Mouse (Mus musculus) neural tube, embryonic 15.5 days (tissue): ENCODE data around the gene Cdc42. TPM values are rescaled to one million over a fixed set of nuclear protein-coding genes. Genes with fewer than 3 reads are reported as not detected.

Experiments used
- ATAC-seq: fragments of 200-750 bp; cut with Nextera tagmentation; 2 replicates; pipeline ENCODE4 v1.8.0; 2017; ENCODE audit warnings: mild to moderate bottlenecking, moderate TSS enrichment, moderate library complexity; ENCODE audit not compliant: low FRiP score
- H3K27ac ChIP-seq: fragments of 300-500 bp; sonication (generic); replicated peaks from 2 replicates; pipeline ENCODE4 v1.5.1; 2015; ENCODE audit warnings: mild to moderate bottlenecking, inconsistent platforms
- H3K27me3 ChIP-seq: fragments of 300-500 bp; sonication (generic); replicated peaks from 2 replicates; pipeline ENCODE4 v1.6.1; 2015; ENCODE audit warnings: inconsistent platforms
- H3K36me3 ChIP-seq: fragments of 300-500 bp; sonication (generic); 2 replicates; pipeline ENCODE4 v1.6.1; 2015; ENCODE audit warnings: inconsistent platforms
- H3K4me1 ChIP-seq: fragments of 300-500 bp; sonication (generic); 2 replicates; pipeline ENCODE4 v1.6.1; 2015; ENCODE audit warnings: inconsistent platforms
- H3K4me2 ChIP-seq: fragments of 300-500 bp; sonication (generic); 2 replicates; pipeline ENCODE4 v1.6.1; 2015; ENCODE audit warnings: inconsistent platforms, mild to moderate bottlenecking, moderate library complexity
- H3K4me3 ChIP-seq: fragments of 300-500 bp; sonication (generic); replicated peaks from 2 replicates; pipeline ENCODE4 v1.5.1; 2015; ENCODE audit warnings: mild to moderate bottlenecking, inconsistent platforms
- H3K9ac ChIP-seq: fragments of 300-500 bp; sonication (generic); replicated peaks from 2 replicates; pipeline ENCODE4 v1.6.1; 2015; ENCODE audit warnings: mild to moderate bottlenecking, inconsistent platforms
- H3K9me3 ChIP-seq: fragments of 300-500 bp; sonication (generic); replicated peaks from 2 replicates; pipeline ENCODE4 v1.6.1; 2016; ENCODE audit warnings: inconsistent platforms
- WGBS: fragments of 180-500 bp; shearing (Covaris S2); methylation state at CpG from one replicate; pipeline ENCODE4 v1.1.7; 2015; ENCODE audit warnings: mixed read lengths; 5-methylcytosine and 5-hydroxymethylcytosine counted together
- polyA plus RNA-seq: library from polyadenylated mRNA; unstranded; fragments of >200 nt; fragmentation: Nextera tagmentation; extraction: Ambion mirVana; gene quantifications from 2 replicates; pipeline ENCODE4 v1.2.1, GENCODE M21; 2015

Cdc42 gene
- polyA plus RNA-seq, 1 experiment from 2014 or later: 961 TPM

DNA sequence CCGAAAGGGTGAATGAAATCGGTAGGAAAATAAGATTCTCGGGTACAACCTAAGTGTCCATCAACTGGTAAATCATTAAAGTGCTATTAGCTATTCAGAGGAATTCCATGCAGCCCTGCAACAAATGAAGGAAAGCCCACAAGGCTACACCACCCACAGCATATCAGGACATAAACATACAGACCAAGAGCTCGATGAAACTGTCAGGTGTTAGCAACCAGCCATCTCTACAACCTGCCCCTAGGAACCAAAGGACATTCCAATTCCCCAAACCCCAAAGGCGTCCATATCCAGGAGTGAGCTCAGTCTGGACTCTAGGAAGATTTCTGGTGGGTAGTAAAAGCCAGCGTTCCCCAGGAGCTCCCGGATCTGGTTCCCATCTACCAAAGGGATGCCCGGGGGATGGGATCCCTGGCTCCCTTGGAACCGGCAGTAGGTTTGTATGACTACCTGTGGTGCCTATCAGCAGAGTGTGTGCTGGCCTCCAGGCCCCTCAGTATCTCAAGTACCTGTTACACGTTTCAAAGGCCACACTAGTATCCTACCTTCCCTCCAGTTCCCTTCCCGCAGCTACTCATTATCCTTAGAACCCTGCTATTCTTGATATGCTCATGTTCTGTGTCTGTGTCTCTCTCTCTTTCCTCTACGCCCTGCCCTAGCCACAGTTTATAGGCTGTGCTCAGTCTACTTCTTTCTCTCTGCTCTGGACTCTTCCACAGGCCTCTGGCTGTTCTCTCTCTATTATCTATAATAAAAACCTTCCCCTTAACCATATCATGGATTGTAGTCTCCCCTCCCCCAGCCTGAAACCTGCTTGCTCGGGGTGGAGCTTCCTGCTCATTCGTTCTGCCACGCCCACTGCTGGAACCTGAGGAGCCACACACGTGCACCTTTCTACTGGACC is 23.4 kb upstream of the Cdc42 start:
- Histone ChIP-seq H3K27ac (no peak overlapping the region), H3K4me2 (peak overlapping the region; percentile 34), H3K4me1 (peaks cover 5% of the 10 kb centered on the region; the same call in 1 of the 2 replicates), H3K4me3 (no peak overlapping the region), H3K27me3 (no peaks in the 10 kb centered on the region), H3K36me3 (no peaks in the 10 kb centered on the region), H3K9me3 (no peaks in the 10 kb centered on the region), H3K9ac (no peak overlapping the region)
- WGBS: 35% methylated on average over 15 of the region's 16 CpGs
- no peak for ATAC-seq

DNA sequence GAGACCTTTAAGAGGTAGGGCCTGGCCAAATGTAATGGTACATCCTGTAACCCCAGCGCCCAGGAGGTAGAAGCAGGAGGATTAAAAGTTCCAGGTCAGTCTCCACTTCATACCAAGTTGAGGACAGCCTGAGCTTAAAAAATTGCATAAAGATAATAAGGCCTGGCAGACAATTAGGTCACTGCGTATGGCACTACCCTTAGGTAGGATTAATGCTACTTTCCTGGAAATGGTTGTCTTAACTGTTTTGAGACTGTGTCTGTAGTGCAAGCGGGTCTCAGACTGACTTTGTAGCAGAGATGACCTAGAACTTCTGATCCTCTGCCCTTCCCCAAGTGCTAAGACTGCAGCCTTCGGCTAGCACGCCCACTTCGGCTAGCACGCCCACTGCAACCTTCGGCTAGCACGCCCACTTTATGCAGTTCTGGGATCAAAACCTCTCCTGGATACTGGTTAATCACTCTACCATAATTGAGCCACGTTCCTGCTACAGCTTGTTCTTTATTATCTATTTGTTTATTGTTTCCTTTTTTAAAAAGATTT is 22.3 kb upstream of the Cdc42 start:
- H3K4me3 ChIP-seq: no peak overlapping the region
- no peaks in the 10 kb centered on the region for H3K36me3 ChIP-seq
- no peak for ATAC-seq
- peaks cover 5% of the 10 kb centered on the region; the same call in 1 of the 2 replicates for H3K4me1 ChIP-seq
- WGBS: 91% methylated on average over 10 of the region's 10 CpGs
- H3K9me3 ChIP-seq: no peaks in the 10 kb centered on the region
- no peak overlapping the region for H3K4me2 ChIP-seq
- H3K9ac ChIP-seq: no peak overlapping the region
- no peak overlapping the region for H3K27ac ChIP-seq
- no peaks in the 10 kb centered on the region for H3K27me3 ChIP-seq

DNA sequence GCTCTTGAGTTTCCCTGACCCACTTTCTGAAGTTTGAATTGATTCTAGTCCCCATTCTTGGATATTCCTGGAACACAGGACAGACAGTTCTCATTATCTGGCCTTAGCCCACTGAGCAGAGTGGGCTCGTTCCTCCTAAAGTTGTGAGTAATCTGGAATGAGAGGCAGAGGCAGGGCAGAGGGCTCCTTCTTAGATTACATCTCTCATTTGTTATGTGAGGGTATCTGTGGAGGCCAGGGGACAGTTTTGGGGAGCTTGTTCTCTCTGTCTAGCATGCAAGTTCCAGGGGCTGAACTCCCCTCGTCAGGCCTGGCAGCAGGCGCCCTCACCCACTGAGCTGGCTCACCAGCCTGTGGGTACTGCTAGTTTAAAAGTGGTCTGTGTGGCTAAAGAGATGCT is 21.6 kb upstream of the Cdc42 start:
- H3K9me3 ChIP-seq: no peaks in the 10 kb centered on the region
- peaks cover 5% of the 10 kb centered on the region; the same call in 1 of the 2 replicates for H3K4me1 ChIP-seq
- H3K27me3 ChIP-seq: no peaks in the 10 kb centered on the region
- no peak overlapping the region for H3K4me3 ChIP-seq
- no peak overlapping the region for H3K4me2 ChIP-seq
- no peak overlapping the region for H3K27ac ChIP-seq
- 89% methylated on average over 3 of the region's 3 CpGs for WGBS
- no peak for ATAC-seq
- no peak overlapping the region for H3K9ac ChIP-seq
- no peaks in the 10 kb centered on the region for H3K36me3 ChIP-seq

DNA sequence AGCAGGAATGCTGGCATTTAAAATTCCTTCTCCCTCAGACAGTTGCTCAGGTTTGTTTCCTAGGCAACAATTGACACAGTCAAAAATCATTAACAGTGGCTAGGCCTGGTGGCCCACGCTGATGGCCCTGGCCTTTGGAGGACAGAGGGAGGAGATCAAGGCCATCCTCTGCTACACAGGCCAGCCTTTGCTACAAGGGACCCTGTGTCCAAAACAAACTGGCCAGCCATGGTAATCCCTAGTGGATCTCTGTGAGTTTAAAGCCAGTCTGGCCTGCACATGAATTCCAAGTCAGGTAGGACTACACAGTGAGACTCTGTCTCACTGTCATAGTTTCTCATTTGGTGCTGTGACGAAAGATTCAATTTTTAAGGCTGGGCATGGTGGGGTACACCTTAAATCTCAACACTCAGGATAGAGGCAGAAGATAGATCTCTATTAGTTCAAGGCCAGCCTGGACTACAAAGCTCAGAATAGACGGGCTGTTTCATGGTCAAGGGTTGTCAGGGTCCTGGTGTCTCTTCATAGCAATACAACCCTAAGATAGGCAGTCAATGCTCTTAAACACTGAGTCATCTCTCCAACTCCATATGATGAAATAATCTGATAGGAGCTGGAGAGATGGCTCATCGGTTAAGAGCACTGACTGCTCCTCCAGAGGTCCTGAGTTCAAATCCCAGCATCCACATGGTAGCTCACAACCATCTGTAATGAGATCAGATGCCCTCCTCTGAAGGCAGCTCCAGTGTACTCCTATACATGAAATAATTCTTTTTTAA is 20.2 kb upstream of the Cdc42 start:
- Histone ChIP-seq H3K27me3 (no peaks in the 10 kb centered on the region), H3K9ac (no peak overlapping the region), H3K27ac (no peak overlapping the region), H3K4me3 (no peak overlapping the region), H3K4me2 (no peak overlapping the region), H3K4me1 (peaks cover 5% of the 10 kb centered on the region; the same call in 1 of the 2 replicates), H3K36me3 (no peaks in the 10 kb centered on the region), H3K9me3 (no peaks in the 10 kb centered on the region)
- no peak for ATAC-seq
- 89% methylated on average over 4 of the region's 4 CpGs for WGBS

DNA sequence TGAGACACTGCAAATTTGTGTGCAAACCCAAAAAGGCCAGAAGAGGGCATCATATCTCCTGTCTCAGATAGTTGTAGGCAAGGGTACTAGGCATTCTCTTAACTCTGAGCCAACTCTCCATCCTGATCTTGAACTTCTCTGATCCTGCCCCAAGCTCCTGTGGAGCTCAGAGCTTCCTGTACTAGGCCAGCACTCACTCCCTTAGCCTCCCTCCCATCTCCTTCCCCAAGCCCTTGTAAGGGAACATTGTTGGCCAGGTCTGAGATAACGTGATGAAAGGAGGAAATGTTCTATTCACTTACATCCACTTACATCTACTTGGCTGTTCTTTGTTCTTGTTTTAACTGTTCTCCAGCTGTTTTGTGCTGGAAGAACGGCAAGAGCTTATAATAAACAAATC is 19.3 kb upstream of the Cdc42 start:
- H3K4me1 ChIP-seq: peaks cover 5% of the 10 kb centered on the region; the same call in 1 of the 2 replicates
- ATAC-seq: no peak
- 66% methylated on average over 2 of the region's 2 CpGs for WGBS
- no peaks in the 10 kb centered on the region for H3K9me3 ChIP-seq
- no peak overlapping the region for H3K4me3 ChIP-seq
- H3K27ac ChIP-seq: no peak overlapping the region
- no peaks in the 10 kb centered on the region for H3K36me3 ChIP-seq
- no peak overlapping the region for H3K9ac ChIP-seq
- H3K4me2 ChIP-seq: no peak overlapping the region
- no peaks in the 10 kb centered on the region for H3K27me3 ChIP-seq

DNA sequence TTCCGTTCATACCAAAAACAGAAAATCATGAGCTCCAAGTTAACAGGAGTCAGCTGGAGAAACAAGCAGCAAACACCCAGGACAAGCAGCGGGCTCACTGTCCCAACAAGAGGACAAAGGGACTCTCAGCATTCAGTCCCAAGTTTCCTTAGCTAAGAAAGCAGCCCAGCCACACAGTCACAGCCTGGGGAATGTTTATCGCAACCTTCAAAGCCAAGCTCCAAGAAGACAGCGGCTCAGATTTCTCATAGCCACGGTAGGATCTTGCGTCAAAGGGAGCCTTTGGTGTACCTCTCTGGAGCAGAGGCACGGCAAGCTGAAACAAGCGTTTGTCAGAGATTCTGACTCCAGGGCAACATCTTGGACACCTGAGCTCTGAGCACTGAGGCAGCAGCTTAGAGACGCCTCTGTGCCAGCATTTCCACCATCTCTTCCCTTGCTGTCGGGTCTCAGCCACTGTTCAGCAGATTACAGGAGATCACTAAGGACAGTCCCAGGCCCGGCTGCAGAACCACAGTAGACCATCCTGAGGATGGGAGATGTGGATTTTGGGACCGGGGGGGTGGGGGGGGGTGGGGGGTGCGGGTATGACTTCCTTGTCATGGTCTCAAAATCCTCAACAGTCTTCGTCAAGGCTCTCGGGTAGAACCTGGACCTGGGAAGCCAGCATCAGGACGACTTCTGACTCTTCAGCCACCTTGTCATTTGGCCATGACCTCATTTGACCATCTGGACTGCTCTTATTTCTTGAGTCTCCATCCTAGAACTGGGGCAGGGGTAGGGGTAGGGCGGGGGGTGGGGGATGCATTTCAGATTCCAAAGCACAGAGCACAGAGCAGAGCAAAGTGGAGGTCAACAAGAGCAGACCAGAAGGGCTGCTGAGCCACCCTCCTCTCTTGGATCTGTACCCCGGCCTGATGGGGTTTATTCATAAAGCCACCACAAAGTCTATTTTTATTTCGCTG is 18.1 kb upstream of the Cdc42 start:
- H3K4me2 ChIP-seq: no peak overlapping the region
- no peak for ATAC-seq
- H3K36me3 ChIP-seq: no peaks in the 10 kb centered on the region
- H3K9me3 ChIP-seq: no peaks in the 10 kb centered on the region
- H3K9ac ChIP-seq: no peak overlapping the region
- no peak overlapping the region for H3K27ac ChIP-seq
- no peaks in the 10 kb centered on the region for H3K27me3 ChIP-seq
- 66% methylated on average over 19 of the region's 19 CpGs for WGBS
- no peaks in the 10 kb centered on the region for H3K4me1 ChIP-seq
- no peak overlapping the region for H3K4me3 ChIP-seq

DNA sequence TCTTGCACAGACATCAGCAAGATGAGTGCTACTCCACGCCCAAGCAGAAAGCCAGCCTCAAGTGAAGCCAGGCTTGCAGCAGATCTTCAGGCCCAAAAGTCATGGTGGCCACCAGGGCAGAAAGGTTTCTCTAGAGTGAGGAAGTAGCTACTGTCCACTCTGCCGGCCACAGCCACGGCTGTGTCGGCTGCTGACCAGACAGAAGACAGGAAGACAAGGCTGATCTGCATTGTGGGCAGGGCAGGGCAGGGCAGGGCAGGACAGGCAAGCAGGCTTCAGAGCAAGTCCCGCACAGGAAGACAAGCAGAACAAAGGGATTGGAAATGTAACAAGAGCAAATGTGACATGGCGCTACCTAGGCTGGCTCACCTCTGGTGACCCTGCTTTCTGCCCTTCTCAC is 16.2 kb upstream of the Cdc42 start:
- Histone ChIP-seq H3K9ac (no peak overlapping the region), H3K4me1 (peaks cover 9% of the 10 kb centered on the region), H3K9me3 (no peaks in the 10 kb centered on the region), H3K4me3 (no peak overlapping the region), H3K36me3 (no peaks in the 10 kb centered on the region), H3K27me3 (no peaks in the 10 kb centered on the region), H3K27ac (no peak overlapping the region), H3K4me2 (no peak overlapping the region)
- ATAC-seq: no peak
- WGBS: 64% methylated on average over 6 of the region's 6 CpGs

DNA sequence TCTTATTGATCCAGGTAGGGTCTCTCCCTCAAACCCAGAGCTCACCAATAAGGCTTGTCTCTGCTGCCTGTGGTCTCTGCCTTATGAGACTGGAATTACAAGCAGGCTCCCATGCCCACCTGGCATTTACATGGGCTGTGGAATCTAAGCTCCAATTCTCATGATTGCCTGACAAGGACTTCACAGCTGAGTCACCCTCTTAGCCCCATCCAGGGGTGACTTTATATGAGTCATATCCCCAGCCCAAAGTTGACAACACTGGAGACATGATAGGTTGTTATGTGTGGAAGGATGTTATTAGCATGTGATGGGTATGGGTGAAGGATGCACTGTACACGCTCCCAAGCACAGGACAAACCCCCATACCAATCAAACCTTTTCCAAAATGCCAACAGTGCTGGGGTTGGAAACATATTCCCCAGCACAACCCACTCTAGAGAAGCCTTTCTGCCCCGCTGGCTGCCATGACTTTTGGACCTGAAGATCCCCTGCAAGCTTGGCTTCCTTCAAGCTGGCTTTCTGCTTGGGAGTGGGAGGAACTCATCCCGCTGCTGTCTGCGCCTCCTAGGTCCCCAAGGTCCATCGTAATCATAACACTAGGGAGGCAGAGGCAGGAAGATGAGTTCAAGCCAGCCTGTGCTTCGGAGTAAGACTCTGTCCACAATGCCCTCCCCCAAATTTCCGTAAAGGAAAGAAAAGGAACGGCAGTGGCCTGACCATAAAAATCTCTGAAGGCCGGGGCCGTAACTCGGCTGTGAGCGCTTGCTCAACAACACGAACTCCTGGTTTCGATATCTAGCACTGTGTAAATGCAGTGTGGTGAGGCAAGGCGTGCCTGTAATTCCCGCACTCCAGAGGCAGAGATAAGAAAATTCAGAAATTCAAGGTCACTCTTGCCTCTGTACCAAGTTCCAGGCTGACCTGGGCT is 14.3 kb upstream of the Cdc42 start:
- ATAC-seq: no peak
- H3K9ac ChIP-seq: no peak overlapping the region
- no peaks in the 10 kb centered on the region for H3K36me3 ChIP-seq
- H3K4me3 ChIP-seq: no peak overlapping the region
- WGBS: 74% methylated on average over 16 of the region's 16 CpGs
- no peaks in the 10 kb centered on the region for H3K27me3 ChIP-seq
- H3K4me2 ChIP-seq: no peak overlapping the region
- H3K4me1 ChIP-seq: peaks cover 11% of the 10 kb centered on the region
- no peaks in the 10 kb centered on the region for H3K9me3 ChIP-seq
- no peak overlapping the region for H3K27ac ChIP-seq

DNA sequence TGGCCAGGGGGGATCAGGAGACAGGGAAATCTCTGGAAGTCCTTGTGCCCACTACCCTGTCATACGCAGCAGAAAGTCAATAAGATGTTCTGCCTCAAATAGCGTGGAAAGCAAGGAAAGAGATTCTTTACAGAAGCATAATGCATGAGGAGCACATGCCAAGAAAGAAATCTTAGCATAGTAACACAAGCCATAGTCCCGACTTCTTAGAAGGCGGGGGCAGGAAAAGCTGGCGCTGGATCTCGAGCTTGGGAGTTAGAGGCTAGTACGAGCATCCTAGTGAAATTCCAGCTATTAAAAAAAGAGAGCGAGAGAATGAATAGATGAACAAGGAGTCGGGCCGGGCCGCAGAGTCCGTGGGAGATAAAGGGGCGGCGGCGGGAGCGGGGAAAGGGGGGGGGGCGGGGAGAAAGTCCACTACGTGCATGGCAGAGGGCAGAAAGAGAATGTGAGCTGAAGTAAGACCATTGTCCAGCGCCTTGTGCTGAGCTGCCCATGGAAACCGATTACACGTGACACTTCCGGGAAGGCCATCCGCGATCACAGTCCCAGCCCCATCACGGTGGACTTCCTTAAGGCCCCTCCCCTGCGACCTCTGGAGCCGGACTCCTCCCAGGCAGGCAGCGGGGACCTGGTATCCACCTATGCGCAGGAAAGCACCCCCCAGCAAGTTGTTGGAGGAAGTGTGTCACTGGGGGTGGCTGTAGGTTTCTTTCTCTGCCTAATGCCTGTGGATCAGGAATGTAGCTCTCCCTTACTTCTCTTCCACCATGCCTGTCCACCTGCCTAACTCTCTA is 12.6 kb upstream of the Cdc42 start:
- Histone ChIP-seq H3K4me2 (peak overlapping the region; percentile 67), H3K36me3 (no peaks in the 10 kb centered on the region), H3K9me3 (no peaks in the 10 kb centered on the region), H3K4me3 (peak overlapping the region; percentile 29), H3K4me1 (peaks cover 11% of the 10 kb centered on the region), H3K27me3 (no peaks in the 10 kb centered on the region), H3K9ac (peak overlapping the region; percentile 40), H3K27ac (peak overlapping the region; percentile 48)
- peak; percentile 50; the same call in 1 of the 2 replicates for ATAC-seq
- 9% methylated on average over 28 of the region's 29 CpGs for WGBS

DNA sequence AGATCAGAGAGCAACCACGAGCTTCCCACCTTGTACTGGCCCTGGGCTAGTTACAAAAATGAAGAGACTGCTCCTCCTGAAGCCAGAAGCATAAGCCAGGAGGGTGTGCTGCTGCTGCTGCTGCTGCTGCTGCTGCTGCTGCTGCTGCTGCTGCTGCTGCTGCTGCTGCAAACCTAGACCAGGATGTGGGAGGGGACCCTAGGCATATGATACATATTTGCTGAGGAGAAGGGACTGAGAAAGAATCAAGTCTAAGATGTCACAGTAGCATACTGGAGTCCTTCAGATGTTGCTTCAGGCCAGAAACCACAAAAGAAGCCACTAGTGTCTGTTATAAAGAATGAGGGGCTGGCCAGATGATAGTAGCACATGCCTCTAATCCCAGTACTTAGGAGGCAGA is 10.7 kb upstream of the Cdc42 start:
- Histone ChIP-seq H3K9me3 (no peaks in the 10 kb centered on the region), H3K36me3 (no peaks in the 10 kb centered on the region), H3K27me3 (no peaks in the 10 kb centered on the region), H3K9ac (no peak overlapping the region), H3K27ac (no peak overlapping the region), H3K4me1 (peaks cover 11% of the 10 kb centered on the region), H3K4me3 (no peak overlapping the region), H3K4me2 (no peak overlapping the region)
- WGBS: 34% methylated on average over 1 of the region's 1 CpGs
- no peak for ATAC-seq
